Mouse (Mus musculus) megakaryocyte-erythroid progenitor cell, adult 5-6 weeks (primary cell): ENCODE results near the gene Gm5565. TPM values are rescaled to one million over a fixed set of nuclear protein-coding genes. Genes with fewer than 3 reads are reported as not detected.
"Not testable (repeated sequence)": the region's sequence is repeated elsewhere in the genome, so short reads cannot be mapped to it uniquely, and the experiment has no call there.

ENCODE experiments used
- ATAC-seq: replicated peaks from 2 replicates; pipeline ENCODE4 v1.8.0; 2016; ENCODE audit warnings: mild to moderate bottlenecking, inconsistent platforms; ENCODE audit not compliant: severe bottlenecking, poor library complexity, low FRiP score, low TSS enrichment
- total RNA-seq, 2 experiments: library from RNA; stranded (forward) in 1 of 2; stranded (reverse) in 1 of 2; fragments of 200-1000, 215-1000 nt in 1 of 2; fragments of >200 nt in 1 of 2; fragmentation: Nextera tagmentation in 1 of 2; gene quantifications; 2 replicates each; pipeline ENCODE4 v1.2.3; 2014 to 2017

The Gm5565 gene
- total RNA-seq (2014; fragmentation: Nextera tagmentation) (not detected in 2 replicates), total RNA-seq (2017) (not detected in 2 replicates)

DNA sequence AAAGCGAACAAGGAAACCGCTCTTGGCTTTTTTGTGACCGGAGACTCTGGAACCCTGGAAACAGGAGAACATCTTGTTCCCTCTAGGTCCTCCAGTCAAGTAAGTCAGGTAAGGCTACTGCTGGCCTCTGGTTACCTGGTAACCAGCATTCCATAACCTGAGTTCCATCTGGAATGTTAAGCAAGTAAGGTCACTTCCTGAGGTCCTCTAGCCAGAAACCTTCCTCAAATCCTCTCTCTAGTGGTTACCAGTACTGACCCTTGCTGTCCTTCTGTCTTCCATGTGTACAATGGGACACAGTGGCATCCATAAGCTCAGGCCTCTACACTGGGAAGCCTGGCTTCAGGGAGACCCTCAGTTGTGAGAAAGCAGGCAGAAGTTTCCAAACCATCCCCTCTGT lies at the start of gene Gm5565:
Gene Gm5565 (minus strand): TSS at position 101 of the 400 bp plus-strand sequence.
- not testable (repeated sequence) for ATAC-seq

GRCm38 (mm10) chr5:146205537-146205936 lies 45.2 kb upstream of the Gm5565 start:
- no peak for ATAC-seq

- ATAC-seq = 0 out of 2 replicates have a peak, but pooled peaks have one; percentile 36
These were observed 43.6 kb upstream of the Gm5565 start for GRCm38 (mm10) chr5:146203921-146204320.

DNA sequence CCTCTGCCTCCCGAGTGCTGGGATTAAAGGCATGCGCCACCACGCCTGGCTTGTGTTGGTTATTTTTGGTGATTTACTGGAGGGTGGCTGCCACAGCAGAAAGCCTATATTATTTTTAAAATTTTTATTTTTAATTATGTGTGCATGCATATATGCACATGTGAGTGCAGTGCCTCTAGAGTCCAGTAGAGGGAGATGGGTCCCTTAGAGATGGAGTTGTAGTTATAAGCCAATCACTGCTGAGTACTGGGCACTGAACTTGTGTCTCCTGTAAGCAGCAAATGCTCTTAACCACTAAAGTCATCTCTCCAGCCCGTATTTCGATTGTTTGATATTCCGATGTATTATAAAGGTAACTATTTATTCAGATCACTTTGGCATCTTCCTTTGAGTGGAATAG lies 40.2 kb upstream of the Gm5565 start:
- 0 out of 2 replicates have a peak, but pooled peaks have one; percentile 42 for ATAC-seq

- ATAC-seq = no peak
These were observed 39.2 kb upstream of the Gm5565 start for GRCm38 (mm10) chr5:146199540-146199939.

DNA sequence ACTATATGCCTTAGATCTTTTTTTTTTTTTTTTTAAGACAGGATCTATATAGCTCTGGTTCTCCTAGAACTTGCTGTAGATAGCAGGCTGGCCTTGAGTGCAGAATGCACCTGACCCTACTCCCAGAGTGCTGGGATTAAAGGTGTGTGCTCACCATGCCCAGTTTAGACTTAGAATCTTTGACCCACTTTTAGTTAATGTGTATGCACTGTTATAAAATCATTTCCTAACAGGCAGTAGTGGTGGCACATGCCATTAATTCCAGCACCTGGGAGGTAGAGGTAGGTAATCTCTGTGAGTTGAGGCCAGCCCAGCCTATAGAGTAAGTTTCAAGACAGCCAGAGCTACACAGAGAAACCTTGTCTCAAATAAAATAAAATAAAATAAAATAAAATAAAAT lies 38.7 kb upstream of the Gm5565 start:
- ATAC-seq = no peak

DNA sequence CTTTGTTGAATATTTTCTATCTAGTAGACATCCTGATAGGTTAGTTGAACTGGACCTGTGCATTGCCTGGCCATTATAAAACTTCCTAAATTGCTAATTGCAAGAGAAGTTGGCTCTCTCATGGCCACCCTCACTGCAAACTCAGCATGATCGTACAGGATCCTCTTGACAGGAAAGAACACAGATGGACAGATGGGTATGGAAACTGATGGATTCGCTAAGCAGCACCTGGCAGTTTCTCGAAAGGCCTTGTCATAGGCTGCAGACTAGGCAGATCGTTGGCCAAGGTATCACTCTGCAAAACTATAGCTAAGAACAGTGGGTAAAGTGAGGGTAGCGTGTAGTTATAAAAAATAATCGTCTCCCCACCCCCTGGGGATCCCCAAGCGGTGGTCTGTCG lies 33.0 kb upstream of the Gm5565 start:
- no peak for ATAC-seq

DNA sequence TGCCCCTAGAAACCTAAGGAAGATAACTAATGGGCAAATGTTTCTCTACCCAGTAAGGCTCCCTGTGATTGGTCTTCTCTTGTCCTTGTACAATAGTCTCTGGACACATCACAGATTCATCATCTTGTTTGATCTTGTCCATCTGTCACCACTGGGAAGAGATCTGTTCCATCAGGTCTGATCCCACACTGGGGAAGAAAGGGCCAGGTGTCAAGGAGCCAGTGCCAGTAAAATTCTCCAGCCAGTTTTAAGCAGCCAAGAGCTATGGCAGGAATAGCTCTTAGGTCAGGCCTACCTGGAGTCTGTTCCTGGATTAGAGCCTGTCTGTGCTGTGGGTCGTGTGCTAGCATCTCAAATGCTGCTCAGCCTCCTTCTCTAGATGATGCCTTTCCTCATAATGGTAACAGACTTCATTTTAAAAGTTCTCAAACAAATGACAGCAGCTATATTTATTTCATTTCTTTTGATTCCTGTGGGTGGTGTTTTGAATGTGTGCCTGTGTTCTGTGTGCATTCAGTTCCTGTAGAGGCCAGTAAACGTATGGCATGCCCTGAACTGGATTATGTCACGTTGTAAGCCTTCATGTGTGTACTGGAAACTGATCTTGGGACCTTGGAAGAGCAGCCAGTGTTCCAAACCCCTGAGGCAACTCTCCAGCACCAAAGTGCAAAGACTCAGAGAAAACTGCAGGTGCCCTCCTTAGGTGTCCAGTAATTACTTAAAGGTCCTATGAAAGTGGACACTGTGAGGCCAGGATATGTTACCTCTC lies 30.3 kb upstream of the Gm5565 start:
- no peak for ATAC-seq

DNA sequence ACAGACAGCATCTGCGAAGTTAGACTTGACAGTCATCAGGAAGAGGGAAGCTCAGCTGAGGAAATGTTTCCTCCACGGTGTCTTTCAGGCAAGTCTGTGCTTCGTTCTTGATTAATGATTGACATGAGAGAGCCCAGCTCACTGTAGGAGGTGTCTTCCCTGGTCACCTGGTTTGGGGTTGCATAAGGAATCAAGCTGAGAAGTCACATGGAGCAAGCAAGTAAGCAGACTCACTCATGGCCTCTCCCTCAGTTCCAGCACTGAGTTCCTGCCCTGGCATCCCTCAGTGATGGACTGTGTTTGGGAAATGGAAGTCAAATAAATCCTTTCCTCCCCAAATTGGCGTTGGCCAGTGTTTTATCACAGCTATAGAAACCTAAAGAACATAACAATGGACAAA lies 29.8 kb upstream of the Gm5565 start:
- ATAC-seq = no peak

- ATAC-seq = no peak
These were observed 28.4 kb upstream of the Gm5565 start for GRCm38 (mm10) chr5:146188712-146189111.

- peak; percentile 51 for ATAC-seq
These were observed 27.8 kb upstream of the Gm5565 start for GRCm38 (mm10) chr5:146188144-146188543.

- peak; percentile 66; the same call in 1 of the 2 replicates for ATAC-seq
These were observed 27.1 kb upstream of the Gm5565 start for GRCm38 (mm10) chr5:146187441-146187840.

DNA sequence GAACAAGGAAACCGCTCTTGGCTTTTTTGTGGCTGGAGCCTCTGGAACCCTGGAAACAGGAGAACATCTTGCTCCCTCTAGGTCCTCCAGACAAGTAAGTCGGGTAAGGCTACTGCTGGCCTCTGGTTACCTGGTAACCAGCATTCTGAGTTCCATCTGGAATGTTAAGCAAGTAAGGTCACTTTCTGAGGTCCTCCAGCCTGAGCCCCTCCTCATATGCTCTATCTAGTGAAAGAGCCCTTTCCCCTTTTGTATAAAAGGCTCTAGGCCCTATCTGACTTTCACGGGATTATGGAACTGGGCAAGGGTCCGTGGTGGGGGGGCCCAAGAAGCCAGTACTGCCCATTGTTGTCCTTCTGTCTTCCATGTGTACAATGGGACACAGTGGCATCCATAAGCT lies 24.9 kb upstream of the Gm5565 start, which contains the start of gene 1700001J03Rik:
Gene 1700001J03Rik (minus strand): TSS at position 101 of the 400 bp plus-strand sequence.
- ATAC-seq = not testable (repeated sequence)

DNA sequence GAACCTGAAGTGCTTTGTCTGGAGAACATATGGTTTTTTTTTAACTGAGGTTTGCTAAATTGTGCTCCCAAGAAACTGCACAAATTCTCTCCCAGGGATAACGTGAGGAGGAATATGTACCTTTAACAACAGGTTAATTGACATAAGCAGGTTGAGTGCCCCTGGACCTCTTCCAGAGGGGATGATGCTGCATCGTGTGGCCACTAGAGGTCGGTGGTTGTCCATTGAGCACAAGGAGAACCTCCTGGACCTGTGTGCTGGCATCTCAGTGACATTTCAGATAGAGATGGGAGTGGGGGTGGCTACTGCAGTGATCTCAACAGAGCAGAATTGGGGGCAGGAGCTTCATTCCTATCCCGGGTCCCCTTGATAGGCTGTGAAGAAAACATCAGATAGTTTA lies 12.4 kb upstream of the Gm5565 start:
- not testable (repeated sequence) for ATAC-seq

DNA sequence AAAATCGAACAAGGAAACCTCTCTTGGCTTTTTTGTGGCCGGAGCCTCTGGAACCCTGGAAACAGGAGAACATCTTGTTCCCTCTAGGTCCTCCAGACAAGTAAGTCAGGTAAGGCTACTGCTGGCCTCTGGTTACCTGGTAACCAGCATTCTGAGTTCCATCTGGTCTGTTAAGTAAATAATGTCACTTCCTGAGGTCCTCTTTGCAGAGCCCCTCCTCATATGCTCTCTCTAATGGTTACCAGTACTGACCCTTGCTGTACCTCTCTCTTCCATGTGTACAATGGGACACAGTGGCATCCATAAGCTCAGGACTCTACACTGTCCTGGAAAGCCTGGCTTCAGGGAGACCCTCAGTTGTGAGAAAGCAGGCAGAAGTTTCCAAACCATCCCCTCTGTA lies 10.3 kb upstream of the Gm5565 start, which contains the start of gene Gm6309:
Gene Gm6309 (minus strand): TSS at position 101 of the 400 bp plus-strand sequence.
- ATAC-seq = not testable (repeated sequence)

DNA sequence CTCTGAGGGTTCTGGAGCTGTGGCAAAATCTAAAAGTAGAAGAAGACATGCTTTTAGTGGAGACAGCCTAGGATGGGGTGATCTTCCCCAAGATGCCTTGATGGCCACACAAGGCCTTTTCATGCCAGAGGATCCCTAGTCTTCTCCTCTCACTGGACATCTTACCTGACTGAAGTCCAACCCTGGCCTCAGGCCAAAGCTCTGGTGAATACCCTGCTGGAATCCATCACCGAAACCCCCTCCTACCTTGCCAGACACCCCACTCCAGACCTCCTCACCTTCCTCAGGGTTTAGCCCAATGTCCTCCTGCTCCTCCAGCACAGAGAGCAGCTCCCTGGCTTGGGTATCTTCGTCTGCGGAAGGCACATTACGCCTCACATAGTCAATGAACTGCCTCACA lies 2.0 kb downstream of the Gm5565 start:
- ATAC-seq = not testable (repeated sequence)

GRCm38 (mm10) chr5:146150454-146150853 lies 9.9 kb downstream of the Gm5565 start:
- no peak for ATAC-seq

DNA sequence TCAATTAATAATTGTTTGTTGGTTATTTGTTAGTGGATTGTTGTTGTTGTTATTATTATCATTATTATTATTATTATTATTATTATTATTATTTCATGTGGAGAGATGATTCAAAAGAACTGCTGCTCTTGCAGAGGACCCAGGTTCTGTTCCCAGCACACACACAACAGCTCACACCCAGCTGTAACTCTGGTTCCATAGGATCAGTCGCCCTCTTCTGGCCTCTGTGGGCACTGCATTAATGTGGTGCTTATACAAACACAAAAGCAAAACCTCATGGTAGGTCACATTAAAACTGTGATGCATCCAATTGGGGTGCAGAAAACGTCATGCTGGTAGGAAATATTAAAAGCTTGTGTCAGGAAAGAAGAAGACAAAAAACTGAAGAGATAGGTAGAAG lies 12.4 kb downstream of the Gm5565 start:
- ATAC-seq = no peak
